Mouse (Mus musculus) CD4-positive, CD25-positive, alpha-beta regulatory T cell, adult 4 months (primary cell): ENCODE results near the gene Stk11. TPM values are rescaled to one million over a fixed set of nuclear protein-coding genes. Genes with fewer than 3 reads are reported as not detected.

Experiments
- ATAC-seq: one replicate; pipeline ENCODE4 v1.8.0; 2017
- polyA plus RNA-seq, 2 experiments: library from polyadenylated mRNA; unstranded; fragments of 100-300 nt; shearing (Covaris generic); gene quantifications; one replicate each; pipeline ENCODE4 v1.2.1; 2017

Stk11 gene
- polyA plus RNA-seq, 2 experiments from 2014 or later, result 19.2 to 30.7 TPM

- ATAC-seq, result no peak
Measured at GRCm38 (mm10) chr10:80170601-80171021, 55.0 kb downstream of the Stk11 start.

GRCm38 (mm10) chr10:80171252-80171651 is 55.6 kb downstream of the Stk11 start:
- ATAC-seq, result no peak

GRCm38 (mm10) chr10:80171760-80172526 is 56.3 kb downstream of the Stk11 start:
- ATAC-seq, result no peak

- ATAC-seq, result peak; percentile 87
Measured at GRCm38 (mm10) chr10:80172527-80173292, 57.1 kb downstream of the Stk11 start, which contains the start of gene 1600002K03Rik. 1600002K03Rik (plus strand) TSS chr10:80172944.

- ATAC-seq, result no peak
Measured at GRCm38 (mm10) chr10:80173358-80173757, 57.8 kb downstream of the Stk11 start.

- no peak for ATAC-seq
Measured at GRCm38 (mm10) chr10:80173955-80174640, 58.5 kb downstream of the Stk11 start.

GRCm38 (mm10) chr10:80174705-80175104 is 59.1 kb downstream of the Stk11 start:
- no peak for ATAC-seq

- ATAC-seq, result no peak
Measured at GRCm38 (mm10) chr10:80175536-80176269, 60.1 kb downstream of the Stk11 start.

GRCm38 (mm10) chr10:80176270-80176834 is 60.7 kb downstream of the Stk11 start:
- ATAC-seq, result no peak

GRCm38 (mm10) chr10:80177441-80178279 is 62.1 kb downstream of the Stk11 start:
- ATAC-seq, result no peak

- peak; percentile 23 for ATAC-seq
Measured at GRCm38 (mm10) chr10:80179068-80180051, 63.8 kb downstream of the Stk11 start, which contains the start of gene Efna2. Efna2 (plus strand) TSS chr10:80179482.

Other genes with a start within 250 kb of the Stk11 start
- not detected for gene Prtn3, start 241.3 kb upstream of the Stk11 start, polyA plus RNA-seq
- gene Plppr3, start 241.2 kb upstream of the Stk11 start, polyA plus RNA-seq, result 1 to 10 TPM; 2.1 to 4.5 TPM
- gene Elane, start 229.6 kb upstream of the Stk11 start, polyA plus RNA-seq, result not detected
- gene Cfd, start 224.9 kb upstream of the Stk11 start, polyA plus RNA-seq, result not detected
- 1 to 10 TPM; 5.0 to 7.7 TPM for gene Med16, start 206.9 kb upstream of the Stk11 start, polyA plus RNA-seq
- gene Gm26602, start 204.9 kb upstream of the Stk11 start, polyA plus RNA-seq, result not detected
- gene Kiss1r, start 198.8 kb upstream of the Stk11 start, polyA plus RNA-seq, result under 1 TPM in 1 of 2 experiments, not detected in 1; 0.09 TPM
- gene R3hdm4, start 194.6 kb upstream of the Stk11 start, polyA plus RNA-seq, result 100 to 1,000 TPM in 1 of 2 experiments, 10 to 100 TPM in 1; 93.5 to 104 TPM
- 1 to 10 TPM; 2.7 to 3.3 TPM for gene Arid3a, start 188.8 kb upstream of the Stk11 start, polyA plus RNA-seq
- 10 to 100 TPM; 65.1 to 77.5 TPM for gene Wdr18, start 155.7 kb upstream of the Stk11 start, polyA plus RNA-seq
- under 1 TPM in 1 of 2 experiments, not detected in 1; 0.58 TPM for gene Grin3b, start 145.1 kb upstream of the Stk11 start, polyA plus RNA-seq
- gene Tmem259, start 131.5 kb upstream of the Stk11 start, polyA plus RNA-seq, result 1 to 10 TPM; 1.2 to 2.5 TPM
- 100 to 1,000 TPM; 904 to 969 TPM for gene Cnn2, start 127.2 kb upstream of the Stk11 start, polyA plus RNA-seq
- gene Abca7, start 119.3 kb upstream of the Stk11 start, polyA plus RNA-seq, result 10 to 100 TPM; 11.4 to 16.4 TPM
- 100 to 1,000 TPM; 233 to 369 TPM for gene Arhgap45, start 99.2 kb upstream of the Stk11 start, polyA plus RNA-seq
- gene Polr2e, start 76.0 kb upstream of the Stk11 start, polyA plus RNA-seq, result 100 to 1,000 TPM; 194 to 220 TPM
- 100 to 1,000 TPM; 450 to 480 TPM for gene Gpx4, start 68.6 kb upstream of the Stk11 start, polyA plus RNA-seq
- 10 to 100 TPM; 28.4 to 54.8 TPM for gene Sbno2, start 10.2 kb upstream of the Stk11 start, polyA plus RNA-seq
- 100 to 1,000 TPM; 303 to 370 TPM for gene Atp5d, start 22.8 kb downstream of the Stk11 start, polyA plus RNA-seq
- 1 to 10 TPM; 1.3 to 1.4 TPM for gene Cbarp, start 25.0 kb downstream of the Stk11 start, polyA plus RNA-seq
- gene Midn, start 32.5 kb downstream of the Stk11 start, polyA plus RNA-seq, result 1 to 10 TPM; 4.6 to 8.2 TPM
- 100 to 1,000 TPM; 124 to 272 TPM for gene Cirbp, start 50.2 kb downstream of the Stk11 start, polyA plus RNA-seq
- gene 1600002K03Rik, start 57.1 kb downstream of the Stk11 start, polyA plus RNA-seq, result 10 to 100 TPM; 21.6 to 23.5 TPM
- gene Efna2, start 63.7 kb downstream of the Stk11 start, polyA plus RNA-seq, result under 1 TPM in 1 of 2 experiments, not detected in 1; 0.28 TPM
- gene Mum1, start 110.6 kb downstream of the Stk11 start, polyA plus RNA-seq, result 10 to 100 TPM; 73.3 to 96.9 TPM
- gene Ndufs7, start 133.3 kb downstream of the Stk11 start, polyA plus RNA-seq, result 100 to 1,000 TPM; 231 to 237 TPM
- gene Gamt, start 145.2 kb downstream of the Stk11 start, polyA plus RNA-seq, result under 1 TPM in 1 of 2 experiments, not detected in 1; 0.47 TPM
- 10 to 100 TPM; 10.4 to 14.7 TPM for gene Dazap1, start 145.7 kb downstream of the Stk11 start, polyA plus RNA-seq
- 1,000 to 10,000 TPM; 1,622 to 1,794 TPM for gene Rps15, start 176.7 kb downstream of the Stk11 start, polyA plus RNA-seq
- under 1 TPM in 1 of 2 experiments, not detected in 1; 0.16 TPM for gene Apc2, start 180.2 kb downstream of the Stk11 start, polyA plus RNA-seq
- 10 to 100 TPM; 47.1 to 59.9 TPM for gene 2310011J03Rik, start 204.7 kb downstream of the Stk11 start, polyA plus RNA-seq
- 10 to 100 TPM; 11.9 to 12.3 TPM for gene Pcsk4, start 213.7 kb downstream of the Stk11 start, polyA plus RNA-seq
- gene Reep6, start 214.2 kb downstream of the Stk11 start, polyA plus RNA-seq, result under 1 TPM in 1 of 2 experiments, not detected in 1; 0.51 TPM
- gene Adamtsl5, start 232.6 kb downstream of the Stk11 start, polyA plus RNA-seq, result not detected
- gene Plk5, start 240.7 kb downstream of the Stk11 start, polyA plus RNA-seq, result not detected